Mouse (Mus musculus) CH12.LX (cell line): ENCODE results near the gene Elovl6. TPM values are rescaled to one million over a fixed set of nuclear protein-coding genes. Genes with fewer than 3 reads are reported as not detected.

Experiments used
- DNase-seq: peaks from one replicate; pipeline ENCODE4 v3.0.0-alpha.2; 2013; ENCODE audit errors: extremely low read depth
- H3K27ac ChIP-seq: 2 replicates; pipeline ENCODE4 v1.5.1; 2012; ENCODE audit warnings: low read depth, mild to moderate bottlenecking, control low read depth, moderate library complexity; ENCODE audit not compliant: insufficient read depth
- H3K27me3 ChIP-seq: replicated peaks from 2 replicates; pipeline ENCODE3; 2012; ENCODE audit warnings: inconsistent platforms
- H3K36me3 ChIP-seq, 2 experiments: replicated peaks in 1 of 2; 2 replicates each; pipeline versions ENCODE3 to v1.6.1; 2012; ENCODE audit warnings: inconsistent platforms in 1 of 2, low read length in 1 of 2, mild to moderate bottlenecking in 1 of 2, mixed read lengths in 1 of 2, moderate library complexity in 1 of 2; ENCODE audit not compliant: control insufficient read depth in 1 of 2, insufficient read depth in 1 of 2
- H3K4me1 ChIP-seq, 2 experiments: 2 replicates each; pipeline ENCODE4 v1.6.1; 2012; ENCODE audit warnings: inconsistent platforms in 1 of 2, moderate library complexity in 1 of 2; ENCODE audit not compliant: insufficient read depth in 2 of 2, control insufficient read depth in 1 of 2
- H3K4me2 ChIP-seq: 2 replicates; pipeline ENCODE4 v1.6.1; 2012; ENCODE audit warnings: low read depth, mild to moderate bottlenecking, control low read depth; ENCODE audit not compliant: poor library complexity, insufficient read depth, severe bottlenecking
- H3K4me3 ChIP-seq, 3 experiments: fragments of 150-350 bp in 1 of 3; sonication (generic) in 1 of 3; replicated peaks in 1 of 3; 2 replicates each; pipeline versions ENCODE3 to v1.5.1; 2011 to 2012; ENCODE audit warnings: low read depth in 2 of 3, low read length in 2 of 3, mild to moderate bottlenecking in 2 of 3, moderate library complexity in 2 of 3, control low read depth in 1 of 3, improper control_type of control experiment in 1 of 3, inconsistent platforms in 1 of 3, mixed read lengths in 1 of 3; ENCODE audit not compliant: poor library complexity in 1 of 3
- H3K79me2 ChIP-seq: replicated peaks from 2 replicates; pipeline ENCODE4 v1.6.1; 2012; ENCODE audit warnings: mild to moderate bottlenecking, moderate library complexity; ENCODE audit not compliant: control insufficient read depth, poor library complexity, insufficient read depth, severe bottlenecking; ENCODE audit errors: extremely low read depth
- H3K9ac ChIP-seq: 2 replicates; pipeline ENCODE4 v1.6.1; 2012; ENCODE audit warnings: low read depth, mild to moderate bottlenecking, control low read depth, moderate library complexity; ENCODE audit not compliant: insufficient read depth
- H3K9me3 ChIP-seq: replicated peaks from 2 replicates; pipeline ENCODE3; 2012; ENCODE audit warnings: low read length, inconsistent platforms, mixed read lengths
- BHLHE40 ChIP-seq: IDR thresholded peaks from 2 replicates; pipeline ENCODE4 v1.6.1; 2011; ENCODE audit warnings: mild to moderate bottlenecking, low read depth, low read length, improper control_type of control experiment
- CHD1 ChIP-seq: IDR thresholded peaks from 2 replicates; pipeline ENCODE4 v1.6.1; 2012; ENCODE audit warnings: low read depth, low read length, improper control_type of control experiment, inconsistent platforms
- CTCF ChIP-seq, 2 experiments: IDR thresholded peaks in 1 of 2; conservative IDR thresholded peaks in 1 of 2; 2 replicates each; pipeline ENCODE4 v1.5.1; 2011 to 2012; ENCODE audit warnings: low read depth in 2 of 2, low read length in 2 of 2, improper control_type of control experiment in 1 of 2, inconsistent platforms in 1 of 2, mild to moderate bottlenecking in 1 of 2, moderate library complexity in 1 of 2
- EP300 ChIP-seq: IDR thresholded peaks from 2 replicates; pipeline ENCODE4 v1.6.1; 2011; ENCODE audit warnings: low read length, improper control_type of control experiment
- HCFC1 ChIP-seq: IDR thresholded peaks from 2 replicates; pipeline ENCODE4 v1.6.1; 2012; ENCODE audit warnings: low read depth, mild to moderate bottlenecking, inconsistent platforms, low read length, improper control_type of control experiment
- IRF4 ChIP-seq: IDR thresholded peaks from 2 replicates; pipeline ENCODE4 v1.6.1; 2014; ENCODE audit warnings: low read depth, mild to moderate bottlenecking, inconsistent platforms, low read length, improper control_type of control experiment
- KAT2A ChIP-seq: IDR thresholded peaks from 2 replicates; pipeline ENCODE4 v1.6.1; 2012; ENCODE audit warnings: low read length, improper control_type of control experiment, inconsistent platforms; ENCODE audit not compliant: insufficient replicate concordance
- MAFK ChIP-seq: IDR thresholded peaks from 2 replicates; pipeline ENCODE4 v1.6.1; 2011; ENCODE audit warnings: low read length, improper control_type of control experiment; ENCODE audit not compliant: insufficient replicate concordance
- MEF2A ChIP-seq: IDR thresholded peaks from 2 replicates; pipeline ENCODE4 v1.6.1; 2014; ENCODE audit warnings: low read depth, mild to moderate bottlenecking, inconsistent platforms, low read length, improper control_type of control experiment, borderline replicate concordance
- NRF1 ChIP-seq: IDR thresholded peaks from 2 replicates; pipeline ENCODE4 v1.6.1; 2014; ENCODE audit warnings: low read depth, mild to moderate bottlenecking, inconsistent platforms, low read length, improper control_type of control experiment, moderate library complexity
- POLR2AphosphoS2 ChIP-seq: IDR thresholded peaks from 2 replicates; pipeline ENCODE4 v1.6.1; 2011; ENCODE audit warnings: low read depth, low read length, improper control_type of control experiment
- RAD21 ChIP-seq: IDR thresholded peaks from 2 replicates; pipeline ENCODE4 v1.6.1; 2011; ENCODE audit warnings: low read depth, mild to moderate bottlenecking, low read length, improper control_type of control experiment, moderate library complexity
- TBP ChIP-seq: conservative IDR thresholded peaks from 2 replicates; pipeline ENCODE4 v1.6.1; 2011; ENCODE audit warnings: low read depth, low read length, improper control_type of control experiment
- TCF12 ChIP-seq: IDR thresholded peaks from 2 replicates; pipeline ENCODE4 v1.6.1; 2014; ENCODE audit warnings: low read depth, mild to moderate bottlenecking, inconsistent platforms, low read length, improper control_type of control experiment
- USF1 ChIP-seq: IDR thresholded peaks from 2 replicates; pipeline ENCODE4 v1.6.1; 2014; ENCODE audit warnings: low read depth, mild to moderate bottlenecking, inconsistent platforms, low read length, improper control_type of control experiment
- ZC3H11A ChIP-seq: IDR thresholded peaks from 2 replicates; pipeline ENCODE4 v1.6.1; 2012; ENCODE audit warnings: low read depth, mild to moderate bottlenecking, inconsistent platforms, low read length, improper control_type of control experiment
- ZKSCAN1 ChIP-seq: IDR thresholded peaks from 2 replicates; pipeline ENCODE4 v1.6.1; 2012; ENCODE audit warnings: low read depth, inconsistent platforms, low read length, improper control_type of control experiment, borderline replicate concordance
- ZMIZ1 ChIP-seq: IDR thresholded peaks from 2 replicates; pipeline ENCODE4 v1.6.1; 2012; ENCODE audit warnings: low read depth, mild to moderate bottlenecking, inconsistent platforms, low read length, improper control_type of control experiment
- dilution Hi-C: fragments of 300-500 bp; cut with MboI; formaldehyde crosslinking; loops from 2 replicates; pipeline ENCODE4 v1.14.3; 2020; ENCODE audit warnings: low sequenced_read_pairs; ENCODE audit not compliant: extremely low pct_unique_long_range_greater_than_20kb, extremely low pct_ligation_motif_present
- in situ Hi-C: fragments of 300-500 bp; cut with MboI; formaldehyde crosslinking; loops from 3 replicates; pipeline ENCODE4 v1.14.3; 2019; ENCODE audit warnings: low sequenced_read_pairs, low pct_ligation_motif_present, low pct_unique_long_range_greater_than_20kb, mixed read lengths
- polyA plus RNA-seq: library from polyadenylated mRNA; unstranded; fragments of >175 nt; gene quantifications from 2 replicates; pipeline ENCODE4 v1.2.1, GENCODE M21; 2012; ENCODE audit warnings: low read depth; ENCODE audit not compliant: insufficient read length
- total RNA-seq, 2 experiments: library from RNA; depleted of rRNA; stranded (reverse); fragments of 300-350 nt in 1 of 2; fragments of >200 nt in 1 of 2; gene quantifications; 2 replicates each; pipeline ENCODE4 v1.2.3; 2012 to 2014

Gene Elovl6
- total and polyA plus RNA-seq, 3 experiments, result 1.7 to 6.8 (median 6.0) TPM

DNA sequence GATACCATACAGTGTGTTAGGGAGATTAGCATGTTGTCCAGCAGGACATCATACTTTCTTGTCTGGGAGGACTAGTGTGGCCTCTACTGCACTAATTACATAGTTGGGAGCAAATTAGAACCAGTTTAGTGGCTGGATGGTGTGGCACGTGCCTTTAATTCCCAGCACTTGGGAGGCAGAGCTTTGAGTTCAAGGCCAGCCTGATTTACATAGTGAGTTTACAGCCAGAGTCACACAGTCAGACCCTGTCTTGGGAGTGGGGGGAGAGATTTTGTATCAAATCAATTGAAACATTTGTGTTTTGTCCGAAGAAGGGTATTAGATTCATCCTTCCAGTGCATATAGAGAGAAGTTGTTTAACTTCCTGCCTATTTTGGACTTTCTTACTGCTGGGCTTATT, 8.7 kb downstream of the Elovl6 start:
- Histone ChIP-seq H3K9ac (no peak overlapping the region), H3K79me2 (no peaks in the 10 kb centered on the region), H3K4me2 (no peak overlapping the region), H3K27me3 (no peaks in the 10 kb centered on the region), H3K9me3 (peaks cover 2% of the 10 kb centered on the region)
- no peak for DNase-seq
- TF ChIP-seq POLR2AphosphoS2 (no peak), IRF4 (no peak), MEF2A (no peak), KAT2A (no peak), BHLHE40 (no peak), CHD1 (no peak), TCF12 (no peak), EP300 (no peak), MAFK (no peak)
- TF ChIP-seq, all 38 proteins: peak for 0
- peaks cover 0 to 8% of the 10 kb centered on the region in 2 experiments; a peak in 2 of 4 replicates for H3K4me1 ChIP-seq
- no peak overlapping the region for H3K27ac ChIP-seq
- peaks cover 0 to 19% of the 10 kb centered on the region in 2 experiments for H3K36me3 ChIP-seq
- no peak overlapping the region for H3K4me3 ChIP-seq
- in situ Hi-C loops, result no loop called here
- dilution Hi-C loops, result no loop called here

- Histone ChIP-seq H3K4me2 (no peak overlapping the region), H3K36me3 (peaks cover 0 to 19% of the 10 kb centered on the region in 2 experiments), H3K27ac (no peak overlapping the region), H3K27me3 (no peaks in the 10 kb centered on the region), H3K9me3 (peaks cover 2% of the 10 kb centered on the region), H3K79me2 (no peaks in the 10 kb centered on the region), H3K4me3 (no peak overlapping the region), H3K9ac (no peak overlapping the region), H3K4me1 (peaks cover 0 to 3% of the 10 kb centered on the region in 2 experiments; a peak in 1 of 4 replicates)
- TF ChIP-seq TCF12, result no peak
- TF ChIP-seq CTCF (conservative IDR thresholded peaks at IDR 0.05 in 1 of 2, IDR thresholded peaks at IDR 0.05 in 1 of 2; ENCODE audit: low read depth in 2 of 2, low read length in 2 of 2), result no peak
- no peak for TF ChIP-seq HCFC1
- no peak for TF ChIP-seq NRF1
- TF ChIP-seq ZKSCAN1, result no peak
- TF ChIP-seq RAD21, result no peak
- TF ChIP-seq ZMIZ1, result no peak
- no peak for TF ChIP-seq ZC3H11A
- no peak for TF ChIP-seq CHD1
- no peak for TF ChIP-seq USF1
- no peak for TF ChIP-seq EP300
- no peak for TF ChIP-seq TBP
- in situ Hi-C loops (no loop called here), dilution Hi-C loops (no loop called here)
- DNase-seq, result no peak
Observed at GRCm38 (mm10) chr3:129541456-129541855, 9.3 kb downstream of the Elovl6 start.
